In genomic region chr2:70629339-70629761, GRCm38 (mm10) we compare ENCODE assay signal across 8 mouse cellular contexts. TPM values are rescaled to one million over a fixed set of nuclear protein-coding genes. Genes with fewer than 3 reads are reported as not detected.
DNase-seq lines count a peak whose midpoint lies in the region; ATAC-seq lines count a peak whose summit lies in the region.

No protein-coding gene starts in this region.

- peak; percentile 21 to 27 for DNase-seq in frontal cortex, postnatal 10 days (ENCODE audit: low spot score in 2 of 2)
- peak; percentile 94 for DNase-seq in MN1 (ENCODE audit: low spot score)
- no peak for DNase-seq in adipocyte (ENCODE audit: low spot score)

- H3K9me3 ChIP-seq in forebrain, embryonic 16.5 days (ENCODE audit: control insufficient read depth, low read length): no peaks in the 10 kb centered on the region
- 0 out of 2 replicates have a peak, but pooled peaks cover 3% of the 10 kb centered on the region for H3K9me3 ChIP-seq in kidney, embryonic 14.5 days (ENCODE audit: control insufficient read depth, low read length)
- no peaks in the 10 kb centered on the region for H3K9me3 ChIP-seq in stomach, embryonic 15.5 days

- no peaks in the 10 kb centered on the region for H3K36me3 ChIP-seq in forebrain, embryonic 16.5 days (ENCODE audit: control insufficient read depth, insufficient read depth)
- no peaks in the 10 kb centered on the region for H3K36me3 ChIP-seq in kidney, embryonic 14.5 days (ENCODE audit: control insufficient read depth, insufficient read depth, low read length)
- no peaks in the 10 kb centered on the region for H3K36me3 ChIP-seq in stomach, embryonic 15.5 days

- peak overlapping the region; percentile 9; the same call in 1 of the 2 replicates for H3K9ac ChIP-seq in forebrain, embryonic 16.5 days (replicated peaks; ENCODE audit: low read depth, low read length)
- no peak overlapping the region; the same call in 1 of the 2 replicates for H3K9ac ChIP-seq in kidney, embryonic 14.5 days (ENCODE audit: low read depth, low read length)
- no peak overlapping the region for H3K9ac ChIP-seq in stomach, embryonic 15.5 days

- peak overlapping the region; percentile 17; the same call in 1 of the 2 replicates for H3K4me3 ChIP-seq in forebrain, embryonic 16.5 days (replicated peaks; ENCODE audit: low read length)
- peak overlapping the region; percentile 22 for H3K4me3 ChIP-seq in kidney, embryonic 14.5 days (ENCODE audit: low read length)
- H3K4me3 ChIP-seq in stomach, embryonic 15.5 days (replicated peaks): 0 out of 2 replicates have a peak overlapping the region, but pooled peaks have one; percentile 2

- peak overlapping the region; percentile 43 for H3K4me2 ChIP-seq in forebrain, embryonic 16.5 days (ENCODE audit: low read length)
- peak overlapping the region; percentile 45 for H3K4me2 ChIP-seq in kidney, embryonic 14.5 days (replicated peaks; ENCODE audit: low read depth, low read length)
- H3K4me2 ChIP-seq in stomach, embryonic 15.5 days: peak overlapping the region; percentile 37

- WGBS in forebrain, embryonic 16.5 days: 7% methylated on average over 10 of the region's 10 CpGs
- 3% methylated on average over 10 of the region's 10 CpGs for WGBS in kidney, embryonic 14.5 days
- WGBS in stomach, embryonic 15.5 days: 4% methylated on average over 10 of the region's 10 CpGs

- no peaks in the 10 kb centered on the region for H3K27me3 ChIP-seq in forebrain, embryonic 16.5 days (replicated peaks; ENCODE audit: control insufficient read depth, insufficient read depth, low read length)
- H3K27me3 ChIP-seq in kidney, embryonic 14.5 days (ENCODE audit: control insufficient read depth, insufficient read depth, low read length): no peaks in the 10 kb centered on the region
- H3K27me3 ChIP-seq in stomach, embryonic 15.5 days (replicated peaks): no peaks in the 10 kb centered on the region

- H3K27ac ChIP-seq in forebrain, embryonic 16.5 days (ENCODE audit: low read length): no peak overlapping the region
- H3K27ac ChIP-seq in kidney, embryonic 14.5 days (ENCODE audit: low read depth, low read length): no peak overlapping the region
- no peak overlapping the region for H3K27ac ChIP-seq in stomach, embryonic 15.5 days

- ATAC-seq in frontal cortex, adult (ENCODE audit: low TSS enrichment): no peak
- ATAC-seq in forebrain, embryonic 16.5 days: peak; percentile 86
- peak; percentile 90 for ATAC-seq in kidney, embryonic 14.5 days (ENCODE audit: low FRiP score, low TSS enrichment)
- ATAC-seq in megakaryocyte-erythroid progenitor cell, adult 5-6 weeks (replicated peaks; ENCODE audit: low FRiP score, low TSS enrichment, poor library complexity, severe bottlenecking): peak; percentile 79
- ATAC-seq in stomach, embryonic 15.5 days (ENCODE audit: insufficient read depth, low FRiP score, low read depth): peak; percentile 88

- peaks cover 7% of the 10 kb centered on the region; the same call in 1 of the 2 replicates for H3K4me1 ChIP-seq in forebrain, embryonic 16.5 days (replicated peaks; ENCODE audit: control insufficient read depth, insufficient read depth, low read length)
- H3K4me1 ChIP-seq in kidney, embryonic 14.5 days (ENCODE audit: control insufficient read depth, insufficient read depth, low read length): peaks cover 8% of the 10 kb centered on the region; the same call in 1 of the 2 replicates
- 0 out of 2 replicates have a peak, but pooled peaks cover 4% of the 10 kb centered on the region for H3K4me1 ChIP-seq in stomach, embryonic 15.5 days

RNA-seq across cellular contexts. Expression of gene Gorasp2, which starts 32.0 kb away (rescaled TPM):
- polyA plus RNA-seq in forebrain, embryonic 16.5 days (2015; fragmentation: Nextera tagmentation; extraction: Ambion mirVana): 134 and 136 TPM in 2 replicates
- 131 and 185 TPM in 2 replicates for polyA plus RNA-seq in kidney, embryonic 14.5 days (2014; fragmentation: Nextera tagmentation; extraction: Ambion mirVana)
- 59.4 and 78.4 TPM in 2 replicates for total RNA-seq in megakaryocyte-erythroid progenitor cell, adult 5-6 weeks (2014; fragmentation: Nextera tagmentation)
- total RNA-seq in megakaryocyte-erythroid progenitor cell, adult 5-6 weeks (2017): 34.4 and 41.5 TPM in 2 replicates
- polyA plus RNA-seq in stomach, embryonic 15.5 days (2015; fragmentation: Nextera tagmentation; extraction: Ambion mirVana): 166 and 189 TPM in 2 replicates

RNA-seq across cellular contexts. Expression of gene Gm26558, which starts 32.6 kb away (rescaled TPM):
- polyA plus RNA-seq in forebrain, embryonic 16.5 days (2015; fragmentation: Nextera tagmentation; extraction: Ambion mirVana): 2.2 and 3.8 TPM in 2 replicates
- polyA plus RNA-seq in kidney, embryonic 14.5 days (2014; fragmentation: Nextera tagmentation; extraction: Ambion mirVana): 5.0 and 6.1 TPM in 2 replicates
- total RNA-seq in megakaryocyte-erythroid progenitor cell, adult 5-6 weeks (2014; fragmentation: Nextera tagmentation): not detected in 2 replicates
- total RNA-seq in megakaryocyte-erythroid progenitor cell, adult 5-6 weeks (2017): not detected in 2 replicates
- polyA plus RNA-seq in stomach, embryonic 15.5 days (2015; fragmentation: Nextera tagmentation; extraction: Ambion mirVana): 4.5 and 4.6 TPM in 2 replicates
